Mouse (Mus musculus) testis, adult 2 months (tissue): ENCODE measurements around the gene Unc93a2. TPM values are rescaled to one million over a fixed set of nuclear protein-coding genes. Genes with fewer than 3 reads are reported as not detected.
"Not testable (repeated sequence)": the region's sequence is repeated elsewhere in the genome, so short reads cannot be mapped to it uniquely, and the experiment has no call there.

ENCODE experiments used
- H3K27ac ChIP-seq: fragments of 200-500 bp; 2 replicates; pipeline ENCODE4 v1.5.1; 2012; ENCODE audit warnings: low read depth, low read length; ENCODE audit not compliant: control insufficient read depth, insufficient read depth
- H3K27me3 ChIP-seq: fragments of 200-500 bp; 2 replicates; pipeline ENCODE4 v1.6.1; 2012; ENCODE audit warnings: mild to moderate bottlenecking, low read length, moderate library complexity; ENCODE audit not compliant: control insufficient read depth, insufficient read depth
- H3K36me3 ChIP-seq: fragments of 200-500 bp; 2 replicates; pipeline ENCODE4 v1.6.1; 2012; ENCODE audit warnings: mild to moderate bottlenecking, low read length; ENCODE audit not compliant: control insufficient read depth, insufficient read depth
- H3K4me1 ChIP-seq: fragments of 200-500 bp; 2 replicates; pipeline ENCODE4 v1.6.1; 2012; ENCODE audit warnings: low read length; ENCODE audit not compliant: control insufficient read depth, insufficient read depth
- H3K4me3 ChIP-seq: fragments of 200-500 bp; 2 replicates; pipeline ENCODE4 v1.5.1; 2012; ENCODE audit warnings: low read depth, mild to moderate bottlenecking, low read length, moderate library complexity, mixed read lengths; ENCODE audit not compliant: control insufficient read depth
- polyA plus RNA-seq: library from polyadenylated mRNA; depleted of rRNA; stranded (reverse); fragments of >200 nt; gene quantifications from 2 replicates; pipeline ENCODE4 v1.2.3, GENCODE M21; 2012

The Unc93a2 gene
- polyA plus RNA-seq, 1 experiment: 10.4 TPM

DNA sequence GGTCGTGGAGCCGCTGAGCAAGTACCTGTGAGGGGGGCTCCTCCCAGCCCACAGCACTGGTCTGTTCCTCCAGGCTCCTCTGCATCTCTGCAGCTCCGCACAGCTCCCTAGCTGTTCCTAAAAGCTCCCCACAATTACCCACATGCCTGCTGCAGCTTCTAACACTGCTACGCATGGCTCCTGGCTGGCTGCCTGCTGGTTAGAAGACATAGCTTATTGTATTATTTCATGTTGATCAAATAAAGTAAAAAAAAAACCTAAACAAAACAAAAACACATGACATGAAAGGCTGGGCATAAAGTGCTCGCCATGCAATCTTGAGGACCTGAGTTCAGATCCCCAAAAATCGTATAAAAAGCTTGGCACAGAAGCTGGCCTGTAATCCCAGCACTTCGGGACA lies 4.6 kb upstream of the Unc93a2 start:
- H3K4me1 ChIP-seq, H3K4me3 ChIP-seq, H3K27ac ChIP-seq, H3K36me3 ChIP-seq, H3K27me3 ChIP-seq: not testable (repeated sequence)

DNA sequence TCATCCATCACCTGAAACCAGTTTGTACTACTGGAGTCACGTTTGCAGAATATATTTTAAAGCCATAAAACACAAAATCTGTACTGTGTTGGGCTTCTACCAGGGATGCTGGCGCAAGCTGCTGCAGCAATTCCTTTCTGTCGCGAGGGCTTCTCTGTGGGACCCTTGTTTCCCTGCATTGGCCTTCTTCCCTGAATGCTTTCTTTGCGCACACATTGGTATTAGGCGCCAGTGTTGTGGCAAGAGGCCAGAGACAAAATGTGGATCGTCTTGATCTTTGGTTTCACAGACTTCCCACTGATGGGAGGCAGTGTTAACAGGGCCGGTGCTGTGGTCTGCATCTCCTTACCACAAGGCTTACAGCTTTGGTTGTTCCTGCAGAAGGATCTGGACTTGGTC lies 3.7 kb upstream of the Unc93a2 start:
- H3K4me1 ChIP-seq, H3K27ac ChIP-seq, H3K27me3 ChIP-seq, H3K4me3 ChIP-seq, H3K36me3 ChIP-seq: not testable (repeated sequence)

DNA sequence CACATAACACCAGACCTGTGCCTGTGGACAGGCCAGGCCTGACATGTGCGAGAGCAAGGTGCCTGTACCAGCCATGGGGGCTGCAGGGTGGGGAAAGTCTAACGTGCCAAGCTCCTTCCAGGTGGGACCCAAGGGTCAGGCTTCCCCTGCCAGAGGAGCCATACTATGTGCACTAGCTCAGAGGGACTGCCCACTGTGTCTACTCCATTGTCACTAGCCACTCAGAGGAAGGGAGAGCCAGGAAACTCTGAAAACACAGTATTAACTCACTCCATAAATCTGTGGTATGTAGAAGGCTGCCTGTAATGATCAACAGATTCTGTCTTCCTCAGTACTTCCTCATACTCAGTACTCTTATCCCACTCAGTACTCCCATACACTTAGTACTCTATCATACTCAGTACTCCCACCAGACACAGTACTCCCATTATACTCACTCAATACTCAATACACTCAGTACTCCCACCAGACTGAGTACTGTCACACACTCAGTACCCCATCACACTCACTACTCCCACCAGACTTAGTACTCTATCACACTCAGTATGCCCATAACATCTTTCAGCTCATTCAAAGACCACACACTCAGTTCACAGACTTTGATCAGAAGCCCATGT lies 3.2 kb upstream of the Unc93a2 start:
- H3K4me3 ChIP-seq, H3K27me3 ChIP-seq, H3K27ac ChIP-seq, H3K4me1 ChIP-seq, H3K36me3 ChIP-seq: not testable (repeated sequence)

DNA sequence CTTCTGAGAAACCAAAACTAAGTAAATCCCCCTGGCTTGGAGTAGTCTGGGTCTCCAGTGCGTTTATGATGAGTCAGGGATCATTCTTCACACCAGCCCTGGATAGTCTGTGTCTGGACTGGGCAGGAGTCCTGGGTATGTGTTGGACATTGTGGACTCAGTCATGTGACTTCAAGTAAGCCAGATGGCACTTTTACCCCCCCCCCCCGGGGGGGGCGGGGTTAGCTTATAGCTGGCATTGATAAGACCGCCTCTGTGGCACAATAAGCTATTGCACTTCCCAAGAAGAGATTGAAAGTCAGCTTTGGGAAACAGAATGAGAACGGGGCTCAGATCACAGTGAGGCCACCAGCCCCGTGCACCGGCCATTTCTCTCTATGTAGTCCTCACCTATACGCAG lies 752 bp upstream of the Unc93a2 start:
- not testable (repeated sequence) for H3K4me1 ChIP-seq, H3K4me3 ChIP-seq, H3K36me3 ChIP-seq, H3K27ac ChIP-seq, H3K27me3 ChIP-seq

DNA sequence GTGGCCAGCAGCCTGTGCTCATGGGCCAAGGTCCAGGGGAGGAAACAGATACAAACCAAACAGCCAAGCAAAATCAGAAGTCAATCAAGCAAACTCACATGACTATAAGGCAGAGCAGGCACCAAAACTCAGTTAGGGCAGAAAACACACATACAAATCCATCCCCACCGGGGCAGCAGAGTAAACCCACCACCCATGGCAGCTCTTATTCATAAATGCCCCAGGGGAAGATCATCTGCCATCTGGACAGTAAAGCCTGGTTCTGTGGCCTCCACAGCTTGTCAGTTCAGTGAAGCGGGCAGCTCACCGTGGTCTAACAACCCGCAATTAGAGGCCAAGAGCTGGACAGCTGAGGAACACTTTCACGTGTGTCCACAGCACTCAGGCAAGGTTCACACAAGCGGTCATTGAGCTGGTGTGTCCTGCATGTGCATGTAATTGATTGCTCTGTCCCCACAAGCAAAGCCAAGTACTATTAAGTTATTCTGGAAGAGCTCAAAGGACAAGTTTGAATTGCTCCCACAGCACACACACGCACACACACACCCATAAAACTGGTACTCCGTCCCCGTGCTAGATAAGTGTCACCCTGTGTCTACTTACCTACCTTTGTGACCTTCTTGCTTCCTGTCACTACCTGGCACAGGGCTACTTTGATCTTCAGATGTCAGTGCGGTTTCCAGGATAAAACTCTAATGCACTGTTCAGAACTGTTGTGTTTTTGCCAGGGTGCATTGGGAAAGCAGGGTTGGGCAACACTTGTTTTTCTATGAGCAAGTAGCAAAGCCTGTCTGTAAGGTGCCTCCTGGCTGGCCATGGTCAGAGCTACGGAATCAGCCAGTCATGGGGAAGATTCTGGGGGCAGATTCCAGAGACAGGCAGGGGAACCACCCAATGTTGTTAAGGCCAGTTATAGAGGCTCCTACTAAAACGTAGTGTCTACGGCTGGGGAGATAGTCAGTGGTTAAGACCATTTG lies 1.8 kb downstream of the Unc93a2 start:
- H3K4me3 ChIP-seq, H3K4me1 ChIP-seq, H3K27ac ChIP-seq, H3K36me3 ChIP-seq, H3K27me3 ChIP-seq: not testable (repeated sequence)

DNA sequence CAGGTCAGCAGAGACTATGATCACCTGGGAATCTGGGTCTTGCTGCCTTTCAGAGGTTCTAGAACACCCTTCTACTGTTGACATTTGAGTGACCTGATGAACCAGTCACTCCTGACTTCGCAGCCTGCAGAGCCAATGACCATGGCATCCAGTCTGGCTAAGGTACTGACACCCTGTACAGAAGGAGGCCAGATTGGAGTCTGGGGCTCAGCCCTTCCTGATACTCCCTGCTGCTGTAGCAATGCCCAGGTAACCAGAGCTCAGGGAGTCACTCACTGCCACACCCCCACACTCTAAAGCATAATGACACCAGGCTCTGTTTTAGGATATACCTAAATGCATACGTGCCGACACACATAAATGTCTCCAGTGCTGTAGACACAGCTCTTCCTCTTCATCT lies 2.6 kb downstream of the Unc93a2 start:
- H3K4me1 ChIP-seq, H3K36me3 ChIP-seq, H3K27me3 ChIP-seq, H3K27ac ChIP-seq, H3K4me3 ChIP-seq: not testable (repeated sequence)

DNA sequence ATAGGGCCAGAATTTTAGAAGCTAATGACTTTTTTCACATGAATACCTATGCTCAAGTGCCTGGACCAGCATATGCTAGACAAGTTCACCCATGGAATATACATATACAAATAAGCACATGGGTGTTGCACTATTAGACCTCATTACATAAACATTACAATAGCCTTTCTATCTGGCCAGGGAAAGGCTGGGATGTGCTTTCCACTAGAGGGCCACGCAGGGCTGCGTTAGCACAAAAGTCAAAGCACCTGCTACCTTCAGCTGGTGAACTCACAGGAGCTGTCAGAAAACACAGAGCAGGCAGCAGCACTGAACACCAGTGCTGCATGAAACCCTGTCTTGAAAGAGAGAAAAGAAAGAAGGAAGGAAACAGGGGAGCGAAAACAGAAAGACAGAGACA lies 7.4 kb downstream of the Unc93a2 start:
- not testable (repeated sequence) for H3K4me3 ChIP-seq, H3K27me3 ChIP-seq, H3K27ac ChIP-seq, H3K36me3 ChIP-seq, H3K4me1 ChIP-seq

DNA sequence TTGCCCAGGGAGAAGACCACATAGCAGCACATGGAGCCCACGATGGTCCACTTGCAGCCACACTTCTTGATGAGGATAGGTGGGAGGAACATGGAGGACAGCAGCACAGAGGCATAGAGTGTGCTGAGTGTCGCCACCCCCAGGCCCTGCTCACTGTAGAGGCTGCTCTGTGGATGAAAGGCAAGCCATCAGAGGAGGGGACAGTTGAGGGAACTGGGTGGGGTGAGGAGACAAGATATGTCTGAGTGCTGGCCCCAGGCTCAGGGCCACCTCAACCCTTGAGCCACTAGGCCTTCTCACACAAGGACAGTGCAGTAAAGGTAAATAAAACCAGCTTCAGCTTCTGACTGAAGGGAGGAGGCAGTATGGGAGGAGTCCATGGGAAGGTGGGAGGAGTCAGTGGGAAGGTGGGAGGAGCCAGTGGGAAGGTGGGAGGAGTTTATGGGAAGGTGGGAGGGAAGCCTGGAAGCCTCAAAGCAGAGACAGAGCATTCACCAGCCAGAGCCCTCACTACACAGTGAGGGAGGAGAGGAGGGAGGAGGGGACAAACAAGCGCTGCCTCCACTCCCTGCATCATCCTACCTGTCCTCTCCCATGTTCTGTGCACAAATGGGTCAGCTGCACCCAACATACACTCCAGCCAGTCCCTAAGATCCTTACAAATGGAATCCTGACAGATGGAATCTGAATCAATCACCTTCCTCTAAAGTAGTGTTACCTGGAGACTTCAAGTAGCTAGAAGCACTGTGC lies 8.1 kb downstream of the Unc93a2 start:
- not testable (repeated sequence) for H3K4me3 ChIP-seq, H3K36me3 ChIP-seq, H3K27me3 ChIP-seq, H3K27ac ChIP-seq, H3K4me1 ChIP-seq

DNA sequence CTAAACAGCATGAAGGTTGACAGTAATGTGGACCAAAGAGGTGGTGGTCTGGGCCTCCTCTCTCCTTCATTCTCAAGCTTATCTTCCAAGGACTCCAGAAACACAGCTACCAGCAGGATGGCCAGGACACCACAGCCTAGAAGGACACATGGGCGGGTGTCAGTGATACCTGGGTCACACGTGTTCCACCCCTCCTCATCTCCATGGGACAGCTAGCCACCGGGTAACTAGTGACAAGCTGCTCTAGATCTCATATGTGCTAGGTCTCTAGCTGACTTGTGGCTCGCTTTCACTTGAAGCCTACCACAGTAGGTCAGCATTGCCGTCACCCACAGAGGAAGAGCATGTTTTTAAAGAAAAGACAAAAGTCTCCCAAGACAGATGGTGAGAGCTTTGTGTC lies 13.4 kb downstream of the Unc93a2 start, which contains the start of gene Gm49630:
Gene Gm49630, minus strand, starts transcription at position 101 of the 400 bp plus-strand sequence.
- H3K36me3 ChIP-seq, H3K27me3 ChIP-seq, H3K4me3 ChIP-seq, H3K4me1 ChIP-seq, H3K27ac ChIP-seq: not testable (repeated sequence)

DNA sequence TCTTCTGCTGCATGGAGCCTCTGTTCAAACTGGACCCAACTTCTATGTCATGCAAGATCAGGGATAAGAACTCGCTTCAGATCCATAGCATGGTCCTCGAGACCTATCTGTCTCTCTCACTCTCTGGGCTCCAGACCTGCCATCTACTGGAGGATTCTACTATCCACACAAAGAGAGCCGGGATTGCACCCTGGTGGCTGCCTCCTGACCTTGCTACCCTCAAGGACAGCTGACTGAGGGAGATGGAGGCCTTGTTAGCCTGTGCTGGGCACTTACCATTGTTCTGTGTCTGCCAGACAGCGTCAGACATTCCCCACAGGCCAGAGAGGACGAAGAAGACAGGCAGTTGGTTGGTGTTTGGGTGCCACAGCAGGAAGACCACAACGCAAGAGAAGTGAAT lies 15.9 kb downstream of the Unc93a2 start:
- H3K36me3 ChIP-seq, H3K4me3 ChIP-seq, H3K27ac ChIP-seq, H3K4me1 ChIP-seq, H3K27me3 ChIP-seq: not testable (repeated sequence)

DNA sequence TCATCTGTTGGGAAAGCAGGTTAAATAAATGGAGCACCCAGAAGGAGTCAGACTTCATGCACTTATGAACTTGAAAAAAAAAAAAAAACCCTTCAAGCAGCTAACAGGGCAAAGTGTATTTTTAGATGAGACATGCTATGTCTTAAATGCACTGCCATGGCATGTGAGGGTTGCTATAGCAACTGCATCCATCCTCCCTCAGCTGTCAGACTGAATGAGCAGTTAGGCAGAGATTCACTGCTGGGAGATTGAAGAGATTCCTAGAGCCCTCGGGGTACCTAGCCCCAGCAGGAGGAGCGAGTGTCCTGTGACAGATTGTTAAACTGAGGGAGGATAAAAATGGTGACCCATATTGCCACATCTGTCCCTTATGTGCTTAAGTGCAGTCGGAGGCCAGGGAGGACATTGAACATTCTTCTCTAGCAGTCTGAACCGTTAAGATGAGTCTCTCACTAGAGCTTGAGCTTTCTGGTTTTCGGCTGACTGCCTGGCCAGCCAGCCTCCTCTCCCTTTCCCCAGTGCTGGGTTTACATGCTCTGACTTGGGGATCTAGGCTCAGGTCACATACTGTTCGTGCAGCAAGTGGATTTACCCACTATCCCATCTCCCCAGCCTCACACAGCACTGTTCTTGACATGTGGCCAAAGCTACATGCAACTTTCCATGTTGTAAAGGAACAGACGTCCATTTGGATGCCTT lies 18.4 kb downstream of the Unc93a2 start:
- H3K36me3 ChIP-seq, H3K4me3 ChIP-seq, H3K27ac ChIP-seq, H3K4me1 ChIP-seq, H3K27me3 ChIP-seq: not testable (repeated sequence)
